Mouse (Mus musculus): Measurements from ENCODE around the gene Ncoa7. TPM values are rescaled to one million over a fixed set of nuclear protein-coding genes. Genes with fewer than 3 reads are reported as not detected.

Gene Ncoa7
- polyA plus RNA-seq, 1 experiment from 2014 or later = 11.8 TPM

DNA sequence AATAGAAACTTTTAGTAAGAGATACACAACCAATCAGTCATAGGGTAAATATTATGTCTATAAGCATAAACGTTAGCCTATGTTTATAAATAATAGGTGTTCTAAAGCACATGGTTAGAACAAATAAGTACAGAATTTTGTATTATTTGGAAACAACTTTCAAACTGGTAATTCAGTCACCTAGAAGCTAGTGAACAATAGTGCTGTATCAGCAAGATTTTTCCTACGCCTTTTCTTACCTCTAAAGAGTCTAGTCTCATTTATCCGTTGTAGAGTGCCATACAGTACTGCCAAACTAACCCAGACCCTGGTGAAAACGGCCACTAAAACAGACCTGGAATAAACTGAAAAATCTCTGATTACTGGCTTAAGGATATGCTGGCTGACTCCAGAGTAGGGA lies 190.1 kb downstream of the Ncoa7 start:
- Histone ChIP-seq H3K9me3 (replicated peaks) (no peaks in the 10 kb centered on the region), H3K9ac (no peak overlapping the region), H3K36me3 (peaks cover 3% of the 10 kb centered on the region; the same call in 1 of the 2 replicates), H3K27ac (no peak overlapping the region), H3K4me1 (replicated peaks) (peaks cover 32% of the 10 kb centered on the region), H3K4me3 (replicated peaks) (no peak overlapping the region), H3K4me2 (no peak overlapping the region), H3K27me3 (no peaks in the 10 kb centered on the region)
- ATAC-seq (ENCODE audit: low read depth) = no peak
- 69% methylated on average over 4 of the region's 4 CpGs for WGBS (ENCODE audit: insufficient replicate concordance)
- DNase-seq = no peak

GRCm38 (mm10) chr10:30609614-30610013 lies 193.5 kb downstream of the Ncoa7 start:
- Histone ChIP-seq H3K27me3 (no peaks in the 10 kb centered on the region), H3K4me1 (replicated peaks) (peaks cover 21% of the 10 kb centered on the region), H3K9me3 (replicated peaks) (no peaks in the 10 kb centered on the region), H3K36me3 (peaks cover 3% of the 10 kb centered on the region; the same call in 1 of the 2 replicates), H3K4me2 (no peak overlapping the region), H3K27ac (peak overlapping the region; percentile 61), H3K4me3 (replicated peaks) (no peak overlapping the region), H3K9ac (no peak overlapping the region)
- peak; percentile 75 for ATAC-seq (ENCODE audit: low read depth)
- no peak for DNase-seq

DNA sequence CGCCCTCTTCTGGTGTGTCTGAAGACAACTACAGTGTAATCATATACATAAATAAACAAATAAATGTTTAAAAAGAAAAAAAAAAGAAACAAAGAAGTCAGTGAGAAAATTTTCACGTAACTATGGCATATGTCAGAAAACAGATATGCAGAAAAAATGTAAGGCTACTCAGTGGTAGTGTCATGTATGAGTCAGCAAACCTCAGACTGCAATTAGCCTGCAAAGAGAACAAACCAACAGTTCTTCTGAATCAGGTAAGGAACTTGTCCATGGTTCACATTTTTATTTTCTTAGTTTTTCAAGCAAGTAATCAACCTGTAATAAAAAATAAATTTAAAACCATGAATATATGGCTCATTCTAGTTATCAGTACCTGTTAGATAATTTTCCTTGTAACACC lies 195.0 kb downstream of the Ncoa7 start:
- H3K27me3 ChIP-seq = no peaks in the 10 kb centered on the region
- no peak overlapping the region for H3K27ac ChIP-seq
- WGBS (ENCODE audit: insufficient replicate concordance) = 52% methylated on average over 2 of the region's 2 CpGs
- H3K4me3 ChIP-seq (replicated peaks) = no peak overlapping the region
- DNase-seq (no peak), ATAC-seq (ENCODE audit: low read depth) (no peak)
- no peaks in the 10 kb centered on the region for H3K9me3 ChIP-seq (replicated peaks)
- H3K4me2 ChIP-seq = no peak overlapping the region
- H3K4me1 ChIP-seq (replicated peaks) = peaks cover 21% of the 10 kb centered on the region
- H3K9ac ChIP-seq = no peak overlapping the region
- peaks cover 3% of the 10 kb centered on the region; the same call in 1 of the 2 replicates for H3K36me3 ChIP-seq

DNA sequence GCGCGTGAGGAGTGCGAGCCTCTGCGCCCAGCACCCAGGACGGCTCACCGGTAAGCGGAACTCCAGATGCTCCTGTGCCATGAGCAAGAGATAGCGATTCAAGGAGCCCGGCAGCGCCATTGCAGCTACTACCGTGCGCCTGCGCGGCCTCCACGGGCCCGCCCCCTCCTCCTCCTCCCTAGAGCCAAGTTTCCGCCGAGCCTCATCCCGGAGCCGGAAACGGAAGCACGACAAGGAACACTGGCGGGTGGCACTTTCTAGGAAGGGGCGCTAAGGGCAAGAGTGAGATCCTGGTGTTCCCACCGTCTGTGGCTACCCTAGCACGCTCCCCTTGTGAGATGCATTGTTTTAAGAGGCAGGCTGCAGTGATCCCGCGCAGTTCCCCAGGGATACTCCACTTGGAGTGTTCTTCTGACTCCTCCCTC lies 202.6 kb downstream of the Ncoa7 start, which contains the start of gene Trmt11:
Gene Trmt11 (minus strand): TSS at position 208 of the 425 bp plus-strand sequence.
- Histone ChIP-seq H3K4me3 (replicated peaks) (peak within 1 kb of the TSS; percentile 80), H3K4me2 (peak within 1 kb of the TSS; percentile 83), H3K36me3 (peaks cover 14% of the 10 kb centered on the region), H3K27me3 (no peaks in the 10 kb centered on the region), H3K9ac (peak within 1 kb of the TSS; percentile 82), H3K9me3 (replicated peaks) (no peaks in the 10 kb centered on the region), H3K4me1 (replicated peaks) (peaks cover 21% of the 10 kb centered on the region), H3K27ac (peak within 1 kb of the TSS; percentile 86)
- under 1% methylated on average over 28 of the region's 28 CpGs for WGBS (ENCODE audit: insufficient replicate concordance)
- ATAC-seq (ENCODE audit: low read depth) (peak; percentile 93), DNase-seq (peak; percentile 84)

DNA sequence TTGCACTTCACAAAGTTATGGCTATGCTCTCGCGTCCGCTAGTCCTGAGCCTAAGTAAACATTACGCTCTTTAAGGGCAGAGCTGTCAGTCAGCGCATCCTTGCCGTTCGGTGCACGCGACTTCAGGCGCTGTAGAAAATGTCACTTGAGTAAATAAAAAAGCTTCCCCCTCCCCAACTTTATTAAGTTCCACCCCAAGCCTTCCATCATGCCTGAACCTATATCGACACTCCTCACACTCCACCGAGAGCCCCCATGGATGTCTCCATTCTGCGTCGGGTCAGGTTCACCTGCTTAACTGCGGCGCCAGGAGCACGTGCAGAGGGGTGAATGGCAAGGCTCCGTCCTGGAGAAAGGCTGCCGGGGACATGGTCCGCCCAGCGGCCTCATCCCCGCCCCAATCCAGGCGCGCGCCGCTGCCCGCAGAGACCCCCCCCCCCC lies 203.0 kb downstream of the Ncoa7 start:
- H3K4me3 ChIP-seq (replicated peaks) = peak overlapping the region; percentile 80
- DNase-seq (no peak), ATAC-seq (ENCODE audit: low read depth) (peak; percentile 82)
- no peaks in the 10 kb centered on the region for H3K27me3 ChIP-seq
- H3K4me2 ChIP-seq = peak overlapping the region; percentile 83
- H3K9ac ChIP-seq = peak overlapping the region; percentile 82
- WGBS (ENCODE audit: insufficient replicate concordance) = under 1% methylated on average over 27 of the region's 27 CpGs
- peaks cover 21% of the 10 kb centered on the region for H3K4me1 ChIP-seq (replicated peaks)
- peaks cover 19% of the 10 kb centered on the region for H3K36me3 ChIP-seq
- peak overlapping the region; percentile 86 for H3K27ac ChIP-seq
- H3K9me3 ChIP-seq (replicated peaks) = no peaks in the 10 kb centered on the region

DNA sequence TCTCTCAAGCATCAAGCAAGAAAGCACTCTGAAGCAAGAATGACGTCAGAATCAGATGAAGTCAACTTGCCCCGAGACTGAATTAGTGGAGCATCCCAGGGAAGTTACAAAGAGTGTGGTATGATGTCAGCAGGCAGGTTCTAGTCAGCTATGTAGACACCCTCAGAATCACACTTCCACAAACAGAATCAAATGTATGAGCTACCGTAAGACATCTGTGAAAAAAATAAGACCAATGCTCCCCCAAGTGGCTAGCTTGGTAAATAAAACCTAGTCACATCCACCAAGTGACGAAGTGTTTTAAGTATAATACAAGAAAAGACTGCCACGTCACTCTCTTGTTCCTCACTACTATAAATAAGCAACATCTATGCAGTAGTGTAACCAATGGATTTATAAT lies 216.1 kb downstream of the Ncoa7 start:
- Histone ChIP-seq H3K27ac (no peak overlapping the region), H3K4me3 (replicated peaks) (no peak overlapping the region), H3K9me3 (replicated peaks) (no peaks in the 10 kb centered on the region), H3K4me1 (replicated peaks) (peaks cover 5% of the 10 kb centered on the region), H3K9ac (no peak overlapping the region), H3K4me2 (no peak overlapping the region), H3K36me3 (peaks cover 55% of the 10 kb centered on the region), H3K27me3 (no peaks in the 10 kb centered on the region)
- 69% methylated on average over 5 of the region's 5 CpGs for WGBS (ENCODE audit: insufficient replicate concordance)
- DNase-seq (no peak), ATAC-seq (ENCODE audit: low read depth) (no peak)

- DNase-seq = no peak
- Histone ChIP-seq H3K9ac (no peak overlapping the region), H3K9me3 (replicated peaks) (no peaks in the 10 kb centered on the region), H3K4me2 (no peak overlapping the region), H3K27ac (no peak overlapping the region), H3K4me3 (replicated peaks) (no peak overlapping the region), H3K4me1 (replicated peaks) (peaks cover 5% of the 10 kb centered on the region), H3K27me3 (no peaks in the 10 kb centered on the region), H3K36me3 (peaks cover 53% of the 10 kb centered on the region)
- 57% methylated on average over 1 of the region's 1 CpGs for WGBS (ENCODE audit: insufficient replicate concordance)
- ATAC-seq (ENCODE audit: low read depth) = peak; percentile 60; the same call in 1 of the 2 replicates
Measured at GRCm38 (mm10) chr10:30585691-30586090, 217.4 kb downstream of the Ncoa7 start.

Other genes starting within 250 kb of the Ncoa7 start
- gene Trmt11, start 202.6 kb downstream of the Ncoa7 start, polyA plus RNA-seq (2015; fragmentation: Nextera tagmentation; extraction: Ambion mirVana) = 21.8 and 25.1 TPM in 2 replicates
- gene Hint3, start 173.7 kb downstream of the Ncoa7 start, polyA plus RNA-seq (2015; fragmentation: Nextera tagmentation; extraction: Ambion mirVana) = 15.9 and 17.0 TPM in 2 replicates
- gene Hey2, start 39.5 kb upstream of the Ncoa7 start, polyA plus RNA-seq (2015; fragmentation: Nextera tagmentation; extraction: Ambion mirVana) = 0.46 and 0.59 TPM in 2 replicates

Measured in liver, embryonic 13.5 days (tissue).